Comparison of ENCODE assay signal across 23 mouse cellular contexts in genomic region chr2:100812546-100812945, GRCm38 (mm10).
A peak's percentile ranks its signal among the peaks of the same experiment; 100 is the strongest.
DNase-seq lines count a peak whose midpoint lies in the region; ATAC-seq and TF ChIP-seq lines count a peak whose summit lies in the region.
"Had no signal": no experiment of that assay in that cellular context is flagged by ENCODE, and none has a peak within 500 bp of the region (broad histone marks: within the 10 kb centered on the region; RNA-seq: fewer than 3 reads in every experiment).

No protein-coding gene starts in this region.

- 72% methylated on average over 2 of the region's 2 CpGs for WGBS in hindbrain, embryonic 12.5 days
- 70% methylated on average over 2 of the region's 2 CpGs for WGBS in hindbrain, postnatal 0 days

- H3K4me2 ChIP-seq in hindbrain, embryonic 12.5 days (replicated peaks), result no peak overlapping the region
- H3K4me2 ChIP-seq in hindbrain, postnatal 0 days (ENCODE audit: low read depth, low read length), result no peak overlapping the region
- H3K4me2 ChIP-seq: embryonic facial prominence, embryonic 12.5 days; heart, embryonic 11.5 days; heart, embryonic 15.5 days had no signal

- H3K27me3 ChIP-seq in hindbrain, embryonic 12.5 days, result no peaks in the 10 kb centered on the region
- no peaks in the 10 kb centered on the region for H3K27me3 ChIP-seq in hindbrain, postnatal 0 days (ENCODE audit: insufficient read depth, low read length)
- H3K27me3 ChIP-seq: embryonic facial prominence, embryonic 12.5 days; heart, embryonic 15.5 days had no signal

- no peaks in the 10 kb centered on the region for H3K4me1 ChIP-seq in hindbrain, embryonic 12.5 days
- H3K4me1 ChIP-seq in hindbrain, postnatal 0 days (ENCODE audit: insufficient read depth, low read length), result no peaks in the 10 kb centered on the region
- H3K4me1 ChIP-seq: embryonic facial prominence, embryonic 12.5 days; heart, embryonic 15.5 days had no signal

- DNase-seq in embryo, embryonic 10.5 days (ENCODE audit: low spot score), result peak; percentile 4
- DNase-seq in embryo, embryonic 9.5 days (ENCODE audit: extremely low spot score), result no peak
- DNase-seq in hindbrain, postnatal 0 days (ENCODE audit: low spot score), result no peak
- peak; percentile 11 for DNase-seq in mesoderm, embryonic 11.5 days (ENCODE audit: low read depth, low spot score)
- DNase-seq in urinary bladder, adult 18-20 months (ENCODE audit: low spot score in 2 of 2), result no peak
- DNase-seq in kidney, postnatal 4 days, result no peak
- DNase-seq: adrenal gland, adult 8-10 months; adrenal gland, postnatal 36 days; B cell, adult 2 months; cerebellum, adult 11-12 months; cerebellum, adult 9-10 months; cerebellum, postnatal 25 days; gastrocnemius, postnatal 14 days; heart, adult 2 months; heart, postnatal 14 days had no signal

- ATAC-seq in hindbrain, embryonic 12.5 days (ENCODE audit: low FRiP score), result 0 out of 2 replicates have a peak, but pooled peaks have one; percentile 56
- ATAC-seq in hindbrain, postnatal 0 days, result no peak
- ATAC-seq: CD4-positive, CD25-positive, alpha-beta regulatory T cell, adult 4 months; forebrain, embryonic 16.5 days; intestine, embryonic 16.5 days had no signal

- TF ChIP-seq CTCF in hindbrain, postnatal 0 days (IDR thresholded peaks at IDR 0.05; ENCODE audit: low read depth), result no peak

- H3K36me3 ChIP-seq in hindbrain, embryonic 12.5 days, result no peaks in the 10 kb centered on the region
- H3K36me3 ChIP-seq in hindbrain, postnatal 0 days (ENCODE audit: insufficient read depth, low read length), result no peaks in the 10 kb centered on the region
- H3K36me3 ChIP-seq: embryonic facial prominence, embryonic 12.5 days; G1E; heart, embryonic 15.5 days had no signal

- H3K27ac ChIP-seq in hindbrain, embryonic 12.5 days, result no peak overlapping the region
- no peak overlapping the region for H3K27ac ChIP-seq in hindbrain, postnatal 0 days
- H3K27ac ChIP-seq: embryonic facial prominence, embryonic 12.5 days; heart, adult 2 months; heart, embryonic 15.5 days had no signal

- no peaks in the 10 kb centered on the region for H3K9me3 ChIP-seq in hindbrain, embryonic 12.5 days (replicated peaks)
- H3K9me3 ChIP-seq in hindbrain, postnatal 0 days (ENCODE audit: low read length), result no peaks in the 10 kb centered on the region
- H3K9me3 ChIP-seq: embryonic facial prominence, embryonic 12.5 days; G1E; heart, embryonic 15.5 days had no signal

- no peak overlapping the region for H3K4me3 ChIP-seq in hindbrain, embryonic 12.5 days
- H3K4me3 ChIP-seq in hindbrain, postnatal 0 days (ENCODE audit: low read length), result no peak overlapping the region
- H3K4me3 ChIP-seq: embryonic facial prominence, embryonic 12.5 days; heart, adult 2 months; heart, embryonic 15.5 days had no signal

- no peak overlapping the region for H3K9ac ChIP-seq in hindbrain, embryonic 12.5 days
- no peak overlapping the region for H3K9ac ChIP-seq in hindbrain, postnatal 0 days (replicated peaks; ENCODE audit: low read length)
- H3K9ac ChIP-seq: embryonic facial prominence, embryonic 12.5 days; heart, embryonic 15.5 days had no signal

Comparison
In these comparisons a context has a peak if more than half of its experiments do, and no peak if none do; other contexts are left out.
1. DNase-seq: peak in embryo, embryonic 10.5 days (single experiment) and mesoderm, embryonic 11.5 days (single experiment); none in embryo, embryonic 9.5 days (single experiment), hindbrain, postnatal 0 days (single experiment), urinary bladder, adult 18-20 months (0 of 2) and kidney, postnatal 4 days (0 of 2).